Mouse (Mus musculus) thymus, postnatal 0 days (tissue): ENCODE results near the gene Dpysl5. TPM values are rescaled to one million over a fixed set of nuclear protein-coding genes. Genes with fewer than 3 reads are reported as not detected.

Experiments used
- DNase-seq: peaks from one replicate; pipeline ENCODE4 v3.0.0-alpha.2; 2015; ENCODE audit warnings: low spot score
- polyA plus RNA-seq: library from polyadenylated mRNA; unstranded; fragments of >200 nt; fragmentation: Nextera tagmentation; extraction: Ambion mirVana; gene quantifications from 2 replicates; pipeline ENCODE4 v1.2.1, GENCODE M21; 2015

Dpysl5 gene
- polyA plus RNA-seq, 1 experiment from 2014 or later, result 0.23 TPM

DNA sequence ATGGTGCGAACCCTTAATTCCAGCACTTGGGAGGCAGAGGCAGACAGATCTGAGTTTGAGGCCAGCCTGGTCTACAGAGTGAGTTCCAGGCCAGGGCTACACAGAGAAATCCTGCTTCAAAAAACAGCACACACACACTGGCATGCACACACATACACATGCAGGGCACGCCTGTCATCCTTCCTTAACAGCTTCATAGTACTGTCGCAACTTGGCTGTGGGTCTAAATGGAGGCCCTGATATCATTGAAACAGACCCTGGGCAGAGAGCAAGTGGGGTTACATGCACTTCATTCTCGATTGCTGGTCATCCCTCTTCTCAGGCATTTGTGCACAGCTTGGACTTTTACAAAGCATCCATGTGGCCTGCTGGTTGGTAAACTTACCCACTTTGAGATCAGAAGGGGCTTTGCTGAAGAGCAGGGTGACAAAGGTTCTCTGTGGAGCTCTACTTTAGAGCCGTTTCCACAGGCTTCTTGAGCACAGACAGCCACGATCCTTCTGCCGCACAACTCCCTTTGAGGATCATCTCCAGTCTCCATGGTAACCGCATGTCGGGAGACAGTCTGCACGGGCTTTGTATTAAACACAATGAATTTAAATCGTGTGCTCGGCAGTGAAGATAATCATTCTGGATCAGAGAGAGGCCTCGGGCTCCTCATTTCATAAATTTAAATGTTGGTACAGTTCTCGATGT, 51.6 kb downstream of the Dpysl5 start:
- no peak for DNase-seq

DNA sequence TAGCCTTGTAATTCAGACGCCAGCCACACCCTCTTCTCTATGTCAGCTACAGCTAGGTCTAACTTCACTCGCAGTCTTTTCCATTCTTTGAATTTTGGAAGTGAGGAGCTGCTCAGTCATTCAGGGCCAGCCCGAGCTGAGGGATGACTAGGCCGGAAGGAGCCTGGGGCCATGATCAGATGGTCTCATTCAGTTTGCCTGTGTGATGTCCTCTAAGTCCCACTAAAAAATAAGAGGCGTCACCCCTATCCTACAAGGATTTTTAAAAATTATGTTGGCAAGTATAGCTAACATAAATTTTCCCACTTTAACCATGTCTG, 52.1 kb downstream of the Dpysl5 start:
- DNase-seq, result no peak

DNA sequence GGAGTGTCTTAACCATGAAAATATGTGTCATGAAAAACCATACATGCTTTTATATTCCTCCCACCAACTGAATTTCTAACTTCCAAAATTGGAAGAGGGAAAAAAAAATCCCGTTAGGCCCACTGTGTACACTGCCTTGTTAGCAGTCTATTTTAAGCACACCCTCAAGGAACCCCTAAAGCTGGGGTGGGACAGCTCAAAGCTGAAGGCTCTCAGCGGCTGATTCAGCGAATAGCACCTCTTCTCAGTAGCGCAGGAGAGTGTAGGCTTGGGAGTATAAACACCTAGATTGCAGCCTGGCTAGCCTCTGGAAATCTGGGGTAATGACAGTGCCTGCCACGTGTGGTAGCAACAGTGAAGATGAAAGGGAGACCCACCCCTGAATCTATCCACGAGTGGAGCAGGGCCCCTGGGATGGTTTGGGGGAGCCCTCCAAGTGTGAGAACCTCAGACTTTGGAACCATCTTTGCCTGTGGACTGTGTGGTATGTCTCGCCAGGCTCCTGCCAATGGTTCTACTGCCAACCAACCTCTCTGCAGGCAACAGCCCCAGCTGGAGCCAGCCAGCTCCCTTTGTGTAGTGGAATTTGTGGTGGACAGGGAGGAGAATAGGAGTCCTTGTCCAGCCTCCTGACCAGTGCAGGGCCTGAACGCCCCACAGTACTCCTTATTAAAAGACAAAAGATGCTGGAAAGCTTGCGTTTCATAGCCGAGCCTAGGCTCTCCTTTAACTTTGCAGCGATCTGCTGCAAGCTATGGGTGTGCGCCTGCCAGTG, 54.4 kb downstream of the Dpysl5 start:
- no peak for DNase-seq

GRCm38 (mm10) chr5:30768082-30768481, 56.7 kb downstream of the Dpysl5 start:
- DNase-seq, result no peak

- no peak for DNase-seq
Measured at GRCm38 (mm10) chr5:30768598-30768997, 57.2 kb downstream of the Dpysl5 start.

DNA sequence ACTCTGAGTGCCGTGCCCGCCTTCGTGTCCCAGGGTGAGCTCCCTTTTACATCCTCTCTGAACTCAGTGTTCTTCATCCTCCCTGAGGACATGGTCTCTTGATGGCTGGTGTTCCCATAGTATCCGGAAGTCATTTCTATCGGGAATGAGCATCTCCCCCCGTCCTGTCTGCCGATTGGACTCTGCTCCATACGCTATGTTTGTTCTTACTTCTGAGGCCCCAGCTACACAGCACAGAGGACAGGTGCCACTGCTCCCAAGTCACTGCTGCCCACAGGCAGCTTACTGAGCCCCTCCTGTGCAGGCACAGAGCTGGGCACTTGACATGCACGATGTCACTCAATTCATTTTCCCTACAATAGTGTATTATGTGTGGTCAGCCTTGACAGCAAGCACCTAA, 57.7 kb downstream of the Dpysl5 start:
- no peak for DNase-seq

DNA sequence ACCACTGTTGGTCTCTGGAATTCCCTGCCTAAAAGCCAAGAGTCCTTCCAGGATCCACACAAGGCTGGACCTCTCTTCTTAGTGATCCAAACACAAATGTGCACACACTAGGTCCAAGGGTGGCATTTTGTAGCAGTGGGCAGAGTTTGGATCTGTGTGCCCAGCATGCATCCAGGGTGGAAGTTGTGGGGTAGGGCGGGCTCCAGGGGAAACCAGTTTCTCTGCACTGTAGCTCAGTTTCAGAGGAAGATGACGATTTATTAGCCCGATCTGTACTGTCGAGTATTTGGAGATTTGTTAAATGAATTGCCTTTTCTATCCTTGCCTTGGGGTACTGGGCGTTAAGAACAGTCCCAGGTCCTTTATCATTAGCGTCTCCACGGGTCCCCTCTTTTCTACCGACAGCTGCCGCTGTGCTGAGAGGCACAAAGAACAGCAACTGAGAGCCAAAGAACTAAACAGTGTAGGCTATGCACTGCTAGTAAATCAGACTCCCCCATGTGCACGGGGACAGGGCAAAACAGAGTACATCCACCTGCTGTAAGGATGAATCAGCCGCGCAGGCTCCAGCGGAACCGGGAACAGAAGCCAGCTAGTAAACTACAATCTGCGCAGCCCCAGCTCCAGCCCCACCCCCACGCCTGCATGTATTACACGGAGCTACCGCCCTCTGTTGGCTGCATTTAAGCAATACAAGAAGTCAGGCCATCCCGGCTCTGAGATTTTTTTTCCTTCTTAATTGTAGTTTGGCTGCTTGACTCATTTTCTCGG, 63.4 kb downstream of the Dpysl5 start:
- peak; percentile 79 for DNase-seq

- DNase-seq, result no peak
Measured at GRCm38 (mm10) chr5:30780699-30781098, 69.3 kb downstream of the Dpysl5 start.

GRCm38 (mm10) chr5:30781147-30781546, 69.8 kb downstream of the Dpysl5 start:
- DNase-seq, result no peak

GRCm38 (mm10) chr5:30787381-30787780, 76.0 kb downstream of the Dpysl5 start:
- no peak for DNase-seq

GRCm38 (mm10) chr5:30790047-30790446, 78.7 kb downstream of the Dpysl5 start:
- DNase-seq, result no peak

DNA sequence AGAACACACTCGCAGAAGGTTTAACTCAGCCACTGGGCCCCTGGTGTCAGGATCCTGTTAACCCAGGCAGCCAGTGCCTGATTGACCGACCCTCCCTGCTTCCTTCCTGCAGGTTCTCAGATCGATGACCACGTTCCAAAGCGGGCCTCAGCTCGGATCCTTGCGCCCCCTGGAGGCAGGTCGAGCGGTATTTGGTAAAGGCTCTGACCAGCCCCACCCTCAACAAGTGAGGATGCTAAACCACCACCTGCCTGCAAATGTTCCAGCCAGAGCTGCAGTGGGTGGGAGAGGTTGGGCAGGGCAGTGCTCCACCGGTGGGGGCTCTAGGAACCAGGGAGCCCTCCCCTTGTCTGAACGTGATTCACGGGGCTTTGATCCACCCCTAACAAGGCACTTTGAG, 84.8 kb downstream of the Dpysl5 start:
- peak; percentile 64 for DNase-seq

DNA sequence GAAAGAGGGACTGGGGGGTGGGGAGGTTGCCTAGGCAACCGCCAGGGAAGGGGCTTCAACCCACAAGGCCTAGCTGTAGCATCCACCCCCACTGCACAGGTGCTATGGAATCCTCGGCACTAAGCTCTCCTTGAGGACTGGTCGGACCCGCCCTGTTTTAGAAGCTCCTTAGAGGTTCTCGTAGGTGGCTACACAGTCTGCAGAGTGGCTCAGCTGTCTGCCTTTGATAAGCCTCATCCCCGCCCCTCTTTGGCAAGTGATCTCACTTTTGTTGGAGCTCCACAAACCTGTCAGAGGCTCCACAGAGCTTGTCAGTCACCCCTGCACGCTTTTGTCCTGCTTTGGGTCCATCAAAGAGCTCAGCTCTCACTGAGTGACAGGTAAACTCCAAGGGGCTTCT, 86.1 kb downstream of the Dpysl5 start:
- no peak for DNase-seq

- DNase-seq, result no peak
Measured at GRCm38 (mm10) chr5:30797982-30798381, 86.6 kb downstream of the Dpysl5 start.

DNA sequence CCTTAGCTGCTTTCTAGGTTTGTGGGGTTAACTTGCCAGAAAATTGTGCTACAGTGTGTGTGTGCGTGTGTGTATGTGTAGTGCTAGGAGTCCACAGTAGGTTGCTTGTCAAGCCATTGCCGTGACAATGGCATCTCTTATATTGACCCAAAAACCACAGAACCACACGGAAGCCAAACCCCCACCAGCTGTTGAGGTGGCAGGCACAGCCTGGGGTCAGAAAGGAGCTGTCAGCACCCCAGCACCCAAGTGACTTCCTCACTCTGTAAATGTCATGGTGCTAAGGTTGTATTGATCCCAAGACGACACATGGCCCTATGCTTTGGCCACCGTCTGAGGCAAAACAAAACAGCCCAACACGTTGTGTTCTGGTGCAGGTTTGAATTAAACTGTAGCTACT, 87.6 kb downstream of the Dpysl5 start:
- no peak for DNase-seq

GRCm38 (mm10) chr5:30802724-30803467, 91.5 kb downstream of the Dpysl5 start:
- DNase-seq, result no peak

- DNase-seq, result peak; percentile 72
Measured at GRCm38 (mm10) chr5:30806106-30806505, 94.7 kb downstream of the Dpysl5 start.

GRCm38 (mm10) chr5:30814424-30815119, 103.2 kb downstream of the Dpysl5 start, which contains the start of gene Mapre3:
Mapre3 (plus strand) TSS chr5:30814641.
- DNase-seq, result peak; percentile 74

DNA sequence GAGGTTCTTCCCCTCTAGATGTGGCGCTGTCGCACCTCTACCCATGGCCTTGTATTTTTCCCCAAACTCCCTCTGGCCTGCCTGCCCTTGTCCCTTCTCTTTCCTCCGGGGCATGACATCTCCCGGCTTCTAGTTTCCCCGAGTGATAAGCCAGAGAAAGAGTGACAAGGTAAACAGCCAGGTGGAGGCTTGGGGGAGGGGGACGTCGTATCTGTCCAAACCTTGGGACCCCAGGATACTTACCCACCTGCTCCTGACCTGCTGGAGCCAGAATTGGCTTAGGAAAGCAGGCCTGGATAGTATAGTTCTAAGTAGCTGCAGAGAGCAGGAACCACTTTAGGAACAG, 103.7 kb downstream of the Dpysl5 start:
- no peak for DNase-seq

- no peak for DNase-seq
Measured at GRCm38 (mm10) chr5:30816261-30816791, 105.0 kb downstream of the Dpysl5 start.
